Mouse (Mus musculus) kidney, embryonic 16.5 days (tissue): ENCODE results near the gene Tssk4. TPM values are rescaled to one million over a fixed set of nuclear protein-coding genes. Genes with fewer than 3 reads are reported as not detected.

Experiments used
- ATAC-seq: fragments of 200-750 bp; cut with Nextera tagmentation; 2 replicates; pipeline ENCODE4 v1.8.0; 2017; ENCODE audit warnings: moderate TSS enrichment; ENCODE audit not compliant: low FRiP score, low TSS enrichment
- H3K27ac ChIP-seq: fragments of 300-500 bp; sonication (generic); 2 replicates; pipeline ENCODE4 v1.5.1; 2014; ENCODE audit warnings: low read length
- H3K27me3 ChIP-seq: fragments of 300-500 bp; sonication (generic); 2 replicates; pipeline ENCODE4 v1.6.1; 2014; ENCODE audit warnings: low read length, control low read depth, mixed read lengths; ENCODE audit not compliant: insufficient read depth
- H3K36me3 ChIP-seq: fragments of 300-500 bp; sonication (generic); 2 replicates; pipeline ENCODE4 v1.6.1; 2014; ENCODE audit warnings: low read length, control low read depth, mixed read lengths; ENCODE audit not compliant: insufficient read depth
- H3K4me1 ChIP-seq: fragments of 300-500 bp; sonication (generic); 2 replicates; pipeline ENCODE4 v1.6.1; 2014; ENCODE audit warnings: low read length, control low read depth, mixed read lengths; ENCODE audit not compliant: insufficient read depth
- H3K4me2 ChIP-seq: fragments of 300-500 bp; sonication (generic); replicated peaks from 2 replicates; pipeline ENCODE4 v1.6.1; 2014; ENCODE audit warnings: low read depth, low read length
- H3K4me3 ChIP-seq: fragments of 300-500 bp; sonication (generic); 2 replicates; pipeline ENCODE4 v1.5.1; 2014; ENCODE audit warnings: mild to moderate bottlenecking, low read length
- H3K9ac ChIP-seq: fragments of 300-500 bp; sonication (generic); replicated peaks from 2 replicates; pipeline ENCODE4 v1.6.1; 2014; ENCODE audit warnings: low read length
- H3K9me3 ChIP-seq: fragments of 300-500 bp; sonication (generic); 2 replicates; pipeline ENCODE4 v1.6.1; 2016; ENCODE audit warnings: low read length, control low read depth
- WGBS: fragments of 180-500 bp; shearing (Covaris S2); extraction: QIAGEN DNeasy Blood & Tissue Kit; methylation state at CpG from one replicate; pipeline ENCODE4 v1.1.7; 2014; 5-methylcytosine and 5-hydroxymethylcytosine counted together
- polyA plus RNA-seq: library from polyadenylated mRNA; unstranded; fragments of >200 nt; fragmentation: Nextera tagmentation; extraction: Ambion mirVana; gene quantifications from 2 replicates; pipeline ENCODE4 v1.2.1, GENCODE M21; 2015

Tssk4 gene
- polyA plus RNA-seq, 1 experiment from 2014 or later: 1.1 TPM

DNA sequence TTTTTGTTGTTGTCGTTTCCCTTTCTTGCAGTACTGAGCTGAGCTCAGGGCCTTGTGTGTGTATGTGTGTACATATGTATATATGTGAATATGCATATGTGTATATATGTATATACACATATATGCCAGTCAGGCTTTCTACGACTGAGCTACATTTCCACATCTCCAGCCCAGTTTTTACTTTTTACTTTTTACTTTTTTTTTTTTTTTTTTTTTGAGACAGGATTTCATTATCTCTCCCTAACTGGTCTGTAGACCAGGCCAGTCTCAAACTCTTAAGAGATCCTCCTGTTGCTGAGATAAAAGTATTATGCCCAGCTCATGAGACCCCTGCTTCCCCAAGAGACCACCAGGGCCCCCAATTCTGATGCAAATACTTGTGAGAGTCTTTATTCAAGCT, 33.1 kb upstream of the Tssk4 start:
- no peak for ATAC-seq

DNA sequence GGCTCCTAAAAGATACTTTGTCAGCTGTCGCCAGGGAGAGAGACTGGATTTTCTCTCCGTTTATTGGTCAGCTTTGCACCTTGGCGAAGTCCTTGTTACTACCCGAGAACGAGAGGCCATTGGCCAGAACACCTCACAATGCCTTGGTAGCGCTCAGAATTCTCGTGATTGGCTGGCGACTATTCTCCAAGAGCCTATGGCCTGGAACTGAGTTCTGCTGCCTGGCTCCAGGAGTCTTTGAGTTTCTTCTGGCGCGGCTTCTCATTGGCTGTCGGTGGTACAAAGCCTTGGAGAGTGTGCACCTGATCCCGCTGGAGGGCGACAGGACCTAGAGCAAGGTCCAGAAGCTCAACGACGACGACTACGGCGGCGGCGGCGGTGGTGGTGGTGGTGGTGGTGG, 32.2 kb upstream of the Tssk4 start, which contains the start of gene Rec8:
TSS of gene Rec8 (plus strand) at position 216 of the 400 bp plus-strand sequence.
- peak within 1 kb of the TSS; percentile 38 for H3K4me3 ChIP-seq
- no peaks in the 10 kb centered on the region for H3K36me3 ChIP-seq
- 0 out of 2 replicates have a peak, but pooled peaks cover 5% of the 10 kb centered on the region for H3K4me1 ChIP-seq
- no peaks in the 10 kb centered on the region for H3K9me3 ChIP-seq
- no peaks in the 10 kb centered on the region for H3K27me3 ChIP-seq
- H3K4me2 ChIP-seq: peak within 1 kb of the TSS; percentile 49
- H3K9ac ChIP-seq: peak within 1 kb of the TSS; percentile 18
- H3K27ac ChIP-seq: peak within 1 kb of the TSS; percentile 13; the same call in 1 of the 2 replicates
- ATAC-seq: peak; percentile 90
- WGBS: 18% methylated on average over 21 of the region's 21 CpGs

More for the DNA sequence above, 33.1 kb upstream of the Tssk4 start:
- Histone ChIP-seq H3K27ac (no peak overlapping the region), H3K4me3 (no peak overlapping the region), H3K9ac (no peak overlapping the region), H3K4me2 (no peak overlapping the region), H3K9me3 (no peaks in the 10 kb centered on the region), H3K4me1 (0 out of 2 replicates have a peak, but pooled peaks cover 5% of the 10 kb centered on the region), H3K27me3 (no peaks in the 10 kb centered on the region), H3K36me3 (no peaks in the 10 kb centered on the region)
- WGBS: 80% methylated on average over 2 of the region's 2 CpGs

DNA sequence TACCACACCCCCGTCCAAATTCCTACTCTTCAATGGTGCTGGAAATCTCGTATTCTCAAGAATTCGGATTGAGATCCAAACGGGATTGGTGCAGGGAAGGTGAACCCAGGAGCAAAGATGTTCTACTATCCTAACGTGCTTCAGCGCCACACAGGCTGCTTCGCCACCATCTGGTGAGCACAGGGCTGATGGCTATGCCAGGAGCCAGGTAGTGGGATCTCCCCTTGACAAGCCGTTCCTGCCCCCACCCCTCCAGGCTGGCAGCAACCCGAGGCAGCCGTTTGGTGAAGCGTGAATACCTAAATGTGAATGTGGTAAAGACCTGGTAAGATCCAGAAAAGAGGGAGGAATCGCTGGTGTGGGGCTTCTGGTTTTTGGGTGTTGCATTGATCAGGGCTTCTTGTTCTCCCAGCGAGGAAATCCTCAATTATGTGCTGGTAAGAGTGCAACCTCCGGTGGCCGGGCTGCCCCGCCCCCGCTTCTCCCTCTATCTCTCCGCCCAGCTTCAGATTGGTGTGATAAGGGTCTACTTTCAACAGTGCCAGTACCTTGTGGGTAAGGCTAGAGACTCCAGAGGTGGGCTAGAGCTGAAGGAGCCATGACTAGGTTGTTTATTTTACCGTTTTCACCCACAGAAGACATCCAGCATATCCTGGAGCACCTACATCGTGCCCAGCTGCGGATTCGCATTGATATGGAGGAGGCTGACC, 31.3 kb upstream of the Tssk4 start:
- Histone ChIP-seq H3K9ac (peak overlapping the region; percentile 18), H3K9me3 (no peaks in the 10 kb centered on the region)

DNA sequence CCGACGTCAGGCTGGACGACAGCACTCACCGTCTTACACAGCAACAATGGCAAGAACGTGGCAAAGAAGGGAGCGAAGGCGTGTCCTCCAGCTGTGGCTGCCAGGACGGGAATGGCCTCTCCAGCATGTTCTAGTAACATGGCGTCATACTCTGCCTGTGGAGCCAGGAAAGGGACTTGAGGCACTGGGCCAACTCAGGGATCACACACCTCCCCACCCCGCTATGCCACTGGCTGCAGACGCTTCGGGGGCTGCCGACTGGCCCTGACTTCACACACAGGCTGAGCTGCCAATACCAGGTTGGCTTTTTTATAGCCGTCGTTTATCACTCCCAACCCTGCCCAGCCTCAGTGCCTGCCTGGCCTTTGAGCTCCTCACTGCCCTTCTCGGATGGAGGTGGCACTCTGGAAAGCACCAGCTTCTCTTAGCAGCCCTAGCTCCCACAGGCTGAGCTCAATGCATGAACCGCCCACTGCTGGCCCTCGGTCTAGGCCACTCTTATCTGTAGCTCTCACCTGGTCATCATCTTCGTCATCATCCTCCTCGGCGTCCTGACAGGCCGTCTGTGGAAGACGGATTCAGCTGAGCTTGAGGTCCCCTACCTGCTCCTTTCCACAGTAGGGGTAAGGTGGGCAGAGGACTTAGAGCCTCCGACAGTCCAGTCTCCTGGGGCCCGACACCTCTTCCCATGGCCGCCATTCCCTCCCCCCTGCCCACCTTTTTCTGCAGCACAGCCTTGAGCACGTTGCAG, 21.7 kb upstream of the Tssk4 start:
- Histone ChIP-seq H3K9me3 (no peaks in the 10 kb centered on the region), H3K27ac (no peak overlapping the region), H3K36me3 (peaks cover 93% of the 10 kb centered on the region), H3K4me2 (no peak overlapping the region), H3K27me3 (no peaks in the 10 kb centered on the region), H3K4me3 (no peak overlapping the region), H3K9ac (no peak overlapping the region), H3K4me1 (no peaks in the 10 kb centered on the region)
- WGBS: 76% methylated on average over 27 of the region's 27 CpGs
- no peak for ATAC-seq

More for the DNA sequence above, 31.3 kb upstream of the Tssk4 start:
- Histone ChIP-seq H3K27me3 (no peaks in the 10 kb centered on the region), H3K4me1 (0 out of 2 replicates have a peak, but pooled peaks cover 5% of the 10 kb centered on the region), H3K4me3 (peak overlapping the region; percentile 38), H3K36me3 (peaks cover 3% of the 10 kb centered on the region; the same call in 1 of the 2 replicates), H3K27ac (peak overlapping the region; percentile 13; the same call in 1 of the 2 replicates), H3K4me2 (peak overlapping the region; percentile 49)
- WGBS: 38% methylated on average over 22 of the region's 22 CpGs
- peak; percentile 43; the same call in 1 of the 2 replicates for ATAC-seq

DNA sequence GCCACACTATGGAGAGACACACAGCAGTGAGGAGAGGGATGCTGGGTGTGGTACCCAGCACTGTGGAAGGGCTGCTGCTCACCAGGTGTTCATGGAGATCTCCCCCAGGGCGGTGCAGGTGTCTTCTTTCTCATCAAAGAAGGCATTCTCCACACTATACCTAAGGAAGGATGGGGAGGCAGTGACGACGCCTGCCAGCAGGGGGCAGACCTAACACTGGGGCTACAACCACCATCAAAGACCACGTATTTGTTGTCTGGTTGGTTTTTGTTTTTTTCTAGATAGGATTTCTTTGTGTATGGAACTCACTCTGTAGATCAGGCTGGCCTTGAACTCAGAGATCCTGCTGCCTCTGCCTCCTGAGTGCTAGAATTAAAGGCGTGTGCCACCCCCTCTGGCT, 20.7 kb upstream of the Tssk4 start:
- Histone ChIP-seq H3K4me3 (no peak overlapping the region), H3K27ac (no peak overlapping the region), H3K36me3 (peaks cover 88% of the 10 kb centered on the region), H3K4me2 (no peak overlapping the region), H3K9ac (no peak overlapping the region), H3K27me3 (no peaks in the 10 kb centered on the region), H3K4me1 (peaks cover 1% of the 10 kb centered on the region), H3K9me3 (no peaks in the 10 kb centered on the region)
- 60% methylated on average over 5 of the region's 5 CpGs for WGBS
- ATAC-seq: no peak

DNA sequence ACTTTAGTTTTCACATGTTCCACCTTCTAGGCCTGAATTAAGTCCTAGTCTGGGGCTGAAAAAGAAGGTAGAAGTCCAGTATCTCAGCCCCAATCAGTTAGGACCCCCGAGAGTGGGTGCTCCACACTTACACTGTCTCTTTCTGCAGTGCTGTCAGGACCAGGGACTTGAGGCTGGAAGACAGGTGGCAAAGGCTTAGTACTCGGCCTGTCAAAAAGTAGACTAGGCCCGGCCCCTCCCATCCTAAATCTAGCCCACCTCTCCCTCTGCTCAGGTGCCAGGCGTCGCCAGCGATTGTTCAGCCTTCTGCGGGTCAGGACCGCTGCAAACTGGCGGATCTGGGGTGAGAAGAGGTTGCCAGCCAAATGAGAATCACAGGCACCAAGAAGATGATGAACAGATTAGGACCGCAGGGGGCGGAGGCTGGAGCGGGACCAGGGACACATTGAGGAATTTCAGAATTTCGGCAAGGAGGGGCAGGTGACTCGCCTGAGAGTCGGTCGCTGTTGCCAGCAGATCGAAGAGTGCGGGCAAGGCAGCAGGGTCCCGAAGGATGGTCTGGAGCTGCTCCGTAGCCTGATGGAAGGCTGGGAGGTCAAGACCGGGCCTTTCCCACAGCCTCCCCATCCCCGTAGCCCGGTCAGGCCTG, 15.0 kb upstream of the Tssk4 start:
- H3K27ac ChIP-seq: peak overlapping the region; percentile 72; the same call in 1 of the 2 replicates
- peaks cover 9% of the 10 kb centered on the region for H3K4me1 ChIP-seq
- peak overlapping the region; percentile 83 for H3K9ac ChIP-seq
- peak overlapping the region; percentile 86 for H3K4me2 ChIP-seq
- WGBS: 2% methylated on average over 23 of the region's 23 CpGs
- peaks cover 57% of the 10 kb centered on the region for H3K36me3 ChIP-seq
- no peaks in the 10 kb centered on the region for H3K27me3 ChIP-seq
- peak; percentile 60 for ATAC-seq
- no peaks in the 10 kb centered on the region for H3K9me3 ChIP-seq
- peak overlapping the region; percentile 76 for H3K4me3 ChIP-seq

DNA sequence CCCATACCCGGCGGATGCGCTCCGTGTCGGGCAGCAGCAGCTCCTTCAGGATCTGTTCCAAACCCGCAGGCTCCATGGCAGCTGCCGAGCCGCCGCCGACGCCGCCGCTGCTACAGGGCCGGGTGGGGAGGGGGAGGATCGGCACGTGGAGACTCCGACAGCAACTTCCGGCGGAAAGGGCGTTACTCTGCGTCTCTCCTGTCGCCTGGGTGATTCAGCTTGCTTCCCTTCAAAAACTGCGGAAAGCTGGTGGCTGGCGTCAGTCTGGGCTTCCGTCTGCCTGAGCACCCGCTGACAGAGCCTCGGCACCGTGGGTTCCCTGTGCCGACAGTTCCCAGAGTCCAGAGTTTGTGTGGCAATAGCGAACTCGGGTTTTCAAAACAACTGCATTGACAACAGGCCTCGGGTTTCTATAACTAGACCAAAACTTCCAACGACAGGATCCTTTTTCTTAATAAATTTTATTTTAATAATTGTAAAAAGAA, 14.4 kb upstream of the Tssk4 start, which contains the start of gene Ipo4:
TSS of gene Ipo4 (minus strand) at position 435 of the 485 bp plus-strand sequence.
- WGBS: 1% methylated on average over 33 of the region's 33 CpGs
- Histone ChIP-seq H3K9me3 (no peaks in the 10 kb centered on the region), H3K36me3 (peaks cover 57% of the 10 kb centered on the region), H3K4me3 (peak within 1 kb of the TSS; percentile 76), H3K9ac (peak within 1 kb of the TSS; percentile 83), H3K4me2 (peak within 1 kb of the TSS; percentile 86), H3K27ac (peak within 1 kb of the TSS; percentile 72; the same call in 1 of the 2 replicates), H3K4me1 (peaks cover 9% of the 10 kb centered on the region), H3K27me3 (no peaks in the 10 kb centered on the region)
- peak; percentile 87 for ATAC-seq

DNA sequence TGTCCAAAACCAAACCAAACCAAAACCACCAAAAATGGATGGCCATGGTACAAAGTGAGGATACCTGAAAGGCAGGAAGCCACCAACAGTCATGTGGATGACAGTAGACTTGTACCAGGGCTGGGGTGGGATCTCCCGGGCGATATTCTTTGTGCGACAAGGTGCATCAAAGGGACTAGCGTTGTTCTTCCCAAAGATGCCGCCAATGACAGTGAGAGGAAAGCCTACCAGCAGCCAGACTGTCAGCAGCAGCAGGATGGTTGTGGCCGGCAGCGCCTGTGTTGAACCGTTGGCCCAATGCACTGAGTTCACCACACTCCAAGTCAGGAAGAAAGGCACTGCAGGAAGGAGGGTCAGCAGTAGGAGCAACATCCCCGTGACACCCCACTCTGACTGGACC, 12.2 kb upstream of the Tssk4 start, which contains the start of gene Gm49378:
TSS of gene Gm49378 (minus strand) at position 101 of the 400 bp plus-strand sequence.
- H3K4me2 ChIP-seq: no peak within 1 kb of the TSS
- no peak for ATAC-seq
- H3K4me1 ChIP-seq: peaks cover 16% of the 10 kb centered on the region
- no peak within 1 kb of the TSS for H3K4me3 ChIP-seq
- WGBS: 91% methylated on average over 9 of the region's 9 CpGs
- H3K36me3 ChIP-seq: peaks cover 44% of the 10 kb centered on the region
- no peak within 1 kb of the TSS for H3K27ac ChIP-seq
- H3K9ac ChIP-seq: no peak within 1 kb of the TSS
- no peaks in the 10 kb centered on the region for H3K27me3 ChIP-seq
- H3K9me3 ChIP-seq: no peaks in the 10 kb centered on the region

DNA sequence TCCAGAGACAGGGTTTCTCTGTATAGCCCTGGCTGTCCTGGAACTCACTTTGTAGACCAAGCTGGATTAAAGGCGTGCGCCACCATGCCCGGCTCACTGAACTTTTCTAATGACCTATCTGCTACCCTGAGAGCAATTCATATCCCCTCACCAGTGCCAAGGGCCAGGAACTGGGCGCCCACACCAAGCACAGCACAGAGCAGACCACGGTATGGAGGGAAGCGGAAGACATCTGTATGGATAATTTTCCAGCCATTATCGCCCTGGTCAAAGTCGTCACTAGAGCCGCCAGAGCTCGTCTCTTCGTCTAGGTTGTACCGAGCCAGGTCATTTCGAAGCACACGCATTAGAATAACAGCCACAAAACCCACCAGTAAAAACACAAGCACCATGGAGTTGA, 9.2 kb upstream of the Tssk4 start:
- H3K4me3 ChIP-seq: no peak overlapping the region
- H3K27me3 ChIP-seq: no peaks in the 10 kb centered on the region
- H3K4me1 ChIP-seq: peaks cover 21% of the 10 kb centered on the region
- H3K9ac ChIP-seq: no peak overlapping the region
- ATAC-seq: no peak
- no peak overlapping the region for H3K4me2 ChIP-seq
- 95% methylated on average over 14 of the region's 14 CpGs for WGBS
- H3K9me3 ChIP-seq: no peaks in the 10 kb centered on the region
- H3K27ac ChIP-seq: no peak overlapping the region
- peaks cover 36% of the 10 kb centered on the region for H3K36me3 ChIP-seq
